Mouse (Mus musculus) liver, embryonic 11.5 days (tissue): Measurements from ENCODE around the gene Klf7. TPM values are rescaled to one million over a fixed set of nuclear protein-coding genes. Genes with fewer than 3 reads are reported as not detected.

Source experiments
- ATAC-seq: fragments of 200-750 bp; cut with Nextera tagmentation; replicated peaks from 2 replicates; pipeline ENCODE4 v1.8.0; 2017; ENCODE audit warnings: moderate number of reproducible peaks, mild to moderate bottlenecking, moderate TSS enrichment, moderate library complexity; ENCODE audit not compliant: low FRiP score
- DNase-seq: peaks from one replicate; pipeline ENCODE4 v3.0.0-alpha.2; 2017; ENCODE audit warnings: low spot score
- H3K27ac ChIP-seq: fragments of 300-500 bp; sonication (generic); 2 replicates; pipeline ENCODE4 v1.5.1; 2014; ENCODE audit warnings: mild to moderate bottlenecking, low read depth, low read length, control low read depth
- H3K27me3 ChIP-seq: fragments of 300-500 bp; sonication (generic); replicated peaks from 2 replicates; pipeline ENCODE4 v1.6.1; 2014; ENCODE audit warnings: low read length, mixed read lengths; ENCODE audit not compliant: control insufficient read depth, insufficient read depth
- H3K36me3 ChIP-seq: fragments of 300-500 bp; sonication (generic); 2 replicates; pipeline ENCODE4 v1.6.1; 2014; ENCODE audit warnings: mild to moderate bottlenecking, low read length, moderate library complexity, mixed read lengths; ENCODE audit not compliant: control insufficient read depth, insufficient read depth
- H3K4me1 ChIP-seq: fragments of 300-500 bp; sonication (generic); replicated peaks from 2 replicates; pipeline ENCODE4 v1.6.1; 2014; ENCODE audit warnings: low read length, mixed read lengths; ENCODE audit not compliant: control insufficient read depth, insufficient read depth
- H3K4me2 ChIP-seq: fragments of 300-500 bp; sonication (generic); 2 replicates; pipeline ENCODE4 v1.6.1; 2014; ENCODE audit warnings: mild to moderate bottlenecking, control low read depth, moderate library complexity
- H3K4me3 ChIP-seq: fragments of 300-500 bp; sonication (generic); 2 replicates; pipeline ENCODE4 v1.5.1; 2014; ENCODE audit warnings: low read depth, low read length, control low read depth
- H3K9ac ChIP-seq: fragments of 300-500 bp; sonication (generic); 2 replicates; pipeline ENCODE4 v1.6.1; 2014; ENCODE audit warnings: low read depth, low read length, control low read depth
- H3K9me3 ChIP-seq: fragments of 300-500 bp; sonication (generic); 2 replicates; pipeline ENCODE4 v1.6.1; 2016; ENCODE audit warnings: low read length, inconsistent platforms, mixed read lengths; ENCODE audit not compliant: control insufficient read depth
- WGBS: fragments of 180-500 bp; shearing (Covaris S2); extraction: QIAGEN DNeasy Blood & Tissue Kit; methylation state at CpG from one replicate; pipeline ENCODE4 v1.1.7; 2014; 5-methylcytosine and 5-hydroxymethylcytosine counted together
- polyA plus RNA-seq: library from polyadenylated mRNA; unstranded; fragments of >200 nt; fragmentation: Nextera tagmentation; extraction: Ambion mirVana; gene quantifications from 2 replicates; pipeline ENCODE4 v1.2.1, GENCODE M21; 2014

The Klf7 gene
- polyA plus RNA-seq, 1 experiment from 2014 or later = 10.1 TPM

DNA sequence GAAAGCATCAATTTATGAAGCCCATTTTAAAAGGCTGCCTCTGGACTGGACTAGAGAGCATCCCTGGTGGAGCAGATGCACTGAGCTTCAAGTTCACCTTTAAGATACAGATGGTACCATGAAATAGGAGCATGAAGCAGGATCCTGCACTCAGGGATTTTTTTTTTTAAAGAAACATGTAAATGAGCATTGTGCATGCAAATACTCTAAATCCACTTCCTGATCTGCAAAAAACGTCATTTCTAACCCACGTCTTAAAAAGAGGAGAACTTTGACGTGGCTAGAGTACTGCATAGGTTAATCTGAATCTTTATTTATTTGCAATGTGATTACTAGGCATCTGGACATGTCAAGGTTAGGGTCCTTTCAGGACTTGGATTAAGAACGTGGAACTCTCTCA, 73.5 kb downstream of the Klf7 start:
- Histone ChIP-seq H3K9me3 (no peaks in the 10 kb centered on the region), H3K4me2 (no peak overlapping the region), H3K27ac (no peak overlapping the region), H3K4me3 (no peak overlapping the region), H3K4me1 (no peaks in the 10 kb centered on the region; the same call in 1 of the 2 replicates), H3K36me3 (no peaks in the 10 kb centered on the region), H3K27me3 (no peaks in the 10 kb centered on the region), H3K9ac (no peak overlapping the region)
- ATAC-seq = no peak
- DNase-seq = no peak
- 71% methylated on average over 4 of the region's 4 CpGs for WGBS

GRCm38 (mm10) chr1:64046802-64047156, 75.3 kb downstream of the Klf7 start:
- H3K27ac ChIP-seq = no peak overlapping the region
- DNase-seq (no peak), ATAC-seq (no peak)
- no peaks in the 10 kb centered on the region; the same call in 1 of the 2 replicates for H3K4me1 ChIP-seq
- H3K9me3 ChIP-seq = no peaks in the 10 kb centered on the region
- no peaks in the 10 kb centered on the region for H3K27me3 ChIP-seq
- no peak overlapping the region for H3K9ac ChIP-seq
- H3K36me3 ChIP-seq = no peaks in the 10 kb centered on the region
- no peak overlapping the region for H3K4me2 ChIP-seq
- no peak overlapping the region for H3K4me3 ChIP-seq

DNA sequence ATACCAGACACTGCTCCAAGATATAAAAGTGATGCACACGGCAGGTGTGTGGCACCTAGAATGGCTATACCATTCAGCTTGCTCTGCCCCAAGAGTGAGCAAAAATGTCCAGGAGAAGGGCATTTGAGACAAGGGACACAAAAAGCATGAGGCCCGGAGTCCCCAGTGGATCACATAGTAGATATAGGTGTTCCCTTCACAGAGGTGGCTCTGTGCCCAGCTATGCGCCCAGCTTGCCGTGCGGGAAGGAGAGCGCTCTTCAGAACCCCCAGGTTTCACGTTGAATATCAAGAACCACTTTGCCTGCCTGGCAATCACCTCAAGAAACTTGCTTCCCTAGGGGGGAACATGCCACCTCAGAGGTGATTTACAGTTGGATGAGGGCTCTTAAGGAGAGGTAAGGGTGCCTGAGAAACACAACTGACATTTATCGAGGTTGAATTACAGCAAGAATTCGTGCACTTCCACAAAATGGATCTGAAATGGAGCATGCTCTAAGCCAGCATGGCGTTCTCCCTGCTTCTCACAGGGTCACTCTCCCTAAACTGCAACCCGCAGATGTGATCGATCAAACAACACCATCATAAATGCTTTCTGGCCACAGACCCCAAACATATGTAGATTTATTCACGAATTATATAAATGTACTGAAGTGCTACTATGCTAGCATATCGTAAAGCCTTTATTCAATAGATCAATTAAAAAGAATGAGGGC, 75.8 kb downstream of the Klf7 start:
- no peak for ATAC-seq
- H3K9me3 ChIP-seq = no peaks in the 10 kb centered on the region
- no peak overlapping the region for H3K4me3 ChIP-seq
- no peaks in the 10 kb centered on the region for H3K27me3 ChIP-seq
- H3K27ac ChIP-seq = no peak overlapping the region
- H3K36me3 ChIP-seq = no peaks in the 10 kb centered on the region
- no peak for DNase-seq
- H3K4me1 ChIP-seq = peaks cover under 1% of the 10 kb centered on the region; the same call in 1 of the 2 replicates
- no peak overlapping the region for H3K9ac ChIP-seq
- 89% methylated on average over 14 of the region's 14 CpGs for WGBS
- no peak overlapping the region for H3K4me2 ChIP-seq

DNA sequence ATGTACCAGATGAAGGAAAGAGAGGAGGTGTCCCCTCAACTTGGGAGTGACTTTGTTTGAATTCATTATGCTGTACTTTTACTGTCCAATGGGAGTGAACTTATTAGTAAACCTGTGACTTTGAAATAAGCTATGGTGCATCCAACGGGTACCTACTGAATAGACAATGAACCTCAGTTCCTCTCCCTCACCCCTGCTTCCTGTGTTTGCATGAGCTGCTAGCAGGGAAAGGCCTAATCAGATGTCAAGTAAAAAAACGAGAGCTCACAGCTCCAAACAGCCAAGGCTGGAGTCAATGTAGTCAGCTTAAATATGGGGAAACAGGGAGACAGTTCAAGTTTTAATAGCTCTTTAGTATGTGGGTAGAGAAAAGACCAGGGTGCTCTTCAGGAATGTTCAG, 77.5 kb downstream of the Klf7 start:
- Histone ChIP-seq H3K36me3 (no peaks in the 10 kb centered on the region), H3K27me3 (no peaks in the 10 kb centered on the region), H3K4me2 (no peak overlapping the region), H3K27ac (no peak overlapping the region), H3K4me3 (no peak overlapping the region), H3K9ac (no peak overlapping the region), H3K4me1 (peaks cover 4% of the 10 kb centered on the region; the same call in 1 of the 2 replicates), H3K9me3 (no peaks in the 10 kb centered on the region)
- ATAC-seq (no peak), DNase-seq (no peak)
- WGBS = 26% methylated on average over 2 of the region's 2 CpGs

DNA sequence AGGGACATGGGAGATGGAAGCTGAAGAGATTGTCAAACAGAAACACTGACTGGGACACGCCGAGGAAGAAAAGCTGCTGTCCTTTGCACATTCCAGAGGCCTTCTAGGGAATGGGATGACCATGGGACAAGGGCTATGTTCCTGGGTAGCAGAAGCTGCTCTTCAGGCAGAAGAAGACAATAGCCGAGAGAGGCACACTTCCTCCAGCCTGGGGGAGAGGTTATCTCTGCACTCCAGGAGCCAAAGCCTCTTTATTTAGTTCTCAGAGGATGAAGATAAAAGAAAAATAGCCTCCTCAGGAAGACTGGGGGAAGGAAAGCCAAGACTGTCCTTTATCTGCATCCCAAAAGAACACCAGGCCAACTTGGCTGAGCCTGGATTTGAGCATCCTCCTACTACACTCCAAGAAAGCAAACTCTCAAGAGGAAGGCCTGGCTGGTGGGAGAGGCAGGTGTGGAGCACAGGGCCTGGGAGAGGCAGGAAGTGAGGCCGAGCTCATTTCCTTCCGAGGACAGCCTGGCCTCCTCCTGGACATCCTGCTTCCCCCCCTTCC, 81.2 kb downstream of the Klf7 start:
- no peak for DNase-seq
- Histone ChIP-seq H3K9ac (no peak overlapping the region), H3K4me1 (peaks cover 4% of the 10 kb centered on the region), H3K4me3 (no peak overlapping the region), H3K27me3 (no peaks in the 10 kb centered on the region), H3K27ac (no peak overlapping the region), H3K36me3 (no peaks in the 10 kb centered on the region; the same call in 1 of the 2 replicates), H3K4me2 (no peak overlapping the region), H3K9me3 (no peaks in the 10 kb centered on the region)
- WGBS = 37% methylated on average over 5 of the region's 5 CpGs
- peak; percentile 56 for ATAC-seq

- H3K9ac ChIP-seq = no peak overlapping the region
- H3K4me1 ChIP-seq = peaks cover 4% of the 10 kb centered on the region
- no peaks in the 10 kb centered on the region for H3K9me3 ChIP-seq
- H3K4me3 ChIP-seq = no peak overlapping the region
- ATAC-seq (no peak), DNase-seq (no peak)
- no peak overlapping the region for H3K4me2 ChIP-seq
- H3K36me3 ChIP-seq = peaks cover under 1% of the 10 kb centered on the region; the same call in 1 of the 2 replicates
- no peaks in the 10 kb centered on the region for H3K27me3 ChIP-seq
- 77% methylated on average over 10 of the region's 10 CpGs for WGBS
- no peak overlapping the region for H3K27ac ChIP-seq
Observed at GRCm38 (mm10) chr1:64040061-64040686, 81.9 kb downstream of the Klf7 start.

GRCm38 (mm10) chr1:64038343-64038742, 83.7 kb downstream of the Klf7 start:
- Histone ChIP-seq H3K27ac (no peak overlapping the region), H3K36me3 (peaks cover 4% of the 10 kb centered on the region; the same call in 1 of the 2 replicates), H3K4me1 (peaks cover 4% of the 10 kb centered on the region), H3K4me2 (no peak overlapping the region), H3K9ac (no peak overlapping the region), H3K4me3 (no peak overlapping the region), H3K9me3 (no peaks in the 10 kb centered on the region), H3K27me3 (no peaks in the 10 kb centered on the region)
- DNase-seq (no peak), ATAC-seq (no peak)
- WGBS = 74% methylated on average over 5 of the region's 5 CpGs

DNA sequence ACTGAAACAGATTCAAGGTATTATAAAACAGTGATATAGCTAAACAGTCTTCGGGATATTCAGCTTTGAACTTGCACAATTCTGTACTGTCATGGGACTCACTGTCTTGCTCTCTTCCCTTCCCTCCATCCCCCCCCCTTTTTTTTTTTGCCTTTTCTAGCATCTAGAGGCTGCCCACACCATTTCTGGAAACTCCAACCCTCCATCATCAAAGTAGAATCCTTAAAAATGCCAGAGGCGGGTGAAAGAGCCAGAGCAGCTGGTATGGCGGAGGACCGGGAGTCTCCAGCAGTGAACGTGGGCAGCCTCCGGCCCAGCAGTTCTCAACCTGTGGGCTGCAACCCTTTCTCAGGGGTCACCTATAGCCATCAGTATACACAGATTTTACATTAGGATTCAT, 84.3 kb downstream of the Klf7 start:
- H3K4me3 ChIP-seq = no peak overlapping the region
- H3K36me3 ChIP-seq = peaks cover 4% of the 10 kb centered on the region; the same call in 1 of the 2 replicates
- no peak for DNase-seq
- no peaks in the 10 kb centered on the region for H3K9me3 ChIP-seq
- H3K9ac ChIP-seq = no peak overlapping the region
- no peak overlapping the region for H3K4me2 ChIP-seq
- no peak overlapping the region for H3K27ac ChIP-seq
- ATAC-seq = no peak
- 94% methylated on average over 6 of the region's 6 CpGs for WGBS
- peaks cover 4% of the 10 kb centered on the region for H3K4me1 ChIP-seq
- no peaks in the 10 kb centered on the region for H3K27me3 ChIP-seq
